Mouse (Mus musculus) ES-E14 (cell line): ENCODE measurements at regions not wholly inside any gene's neighbourhood (a gene's known extent, or its start where the extent isn't known, plus 50 kb on each side); places are given as distances from the start of the nearest gene placed in this dataset.

Experiments
- CHD2 ChIP-seq: IDR thresholded peaks from 2 replicates; pipeline ENCODE4 v1.6.1; 2014; ENCODE audit warnings: mild to moderate bottlenecking, low read depth, low read length, inconsistent platforms
- HCFC1 ChIP-seq: IDR thresholded peaks from 2 replicates; pipeline ENCODE4 v1.6.1; 2012; ENCODE audit warnings: low read length, inconsistent platforms, borderline replicate concordance; ENCODE audit not compliant: insufficient read depth
- MAFK ChIP-seq: IDR thresholded peaks from 2 replicates; pipeline ENCODE4 v1.6.1; 2014; ENCODE audit warnings: mild to moderate bottlenecking, low read depth, low read length, inconsistent platforms; ENCODE audit not compliant: insufficient read depth
- ZNF384 ChIP-seq: IDR thresholded peaks from 2 replicates; pipeline ENCODE4 v1.6.1; 2012; ENCODE audit warnings: low read depth, low read length, inconsistent platforms

GRCm38 (mm10) chr13:82883368-82883767 is 620.5 kb upstream of the Mef2c start:
- TF ChIP-seq MAFK (no peak), CHD2 (no peak), ZNF384 (no peak), HCFC1 (no peak)
